Mouse (Mus musculus): ENCODE measurements at regions not wholly inside any gene's neighbourhood (a gene's known extent, or its start where the extent isn't known, plus 50 kb on each side); places are given as distances from the start of the nearest gene placed in this dataset.

DNA sequence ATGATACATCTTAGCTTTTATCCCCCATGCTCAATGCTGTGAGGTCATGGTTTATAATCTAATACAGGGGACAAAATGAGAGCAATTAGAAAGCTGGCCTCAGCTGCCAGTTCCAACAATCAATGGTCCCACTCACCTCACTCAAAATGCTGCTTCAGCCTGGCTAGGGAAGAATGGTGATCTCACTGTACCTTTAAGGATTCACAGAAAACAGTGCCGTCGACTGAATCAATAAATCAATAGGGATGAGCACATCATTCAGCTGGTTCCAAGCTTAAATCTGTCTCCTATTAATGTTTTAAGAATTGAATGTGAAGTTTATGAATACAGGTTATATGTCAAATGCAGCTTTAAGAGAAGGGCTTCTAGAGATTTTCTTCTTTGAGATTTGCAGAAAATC, 61.9 kb upstream of the Ncam2 start:
- DNase-seq = no peak

DNA sequence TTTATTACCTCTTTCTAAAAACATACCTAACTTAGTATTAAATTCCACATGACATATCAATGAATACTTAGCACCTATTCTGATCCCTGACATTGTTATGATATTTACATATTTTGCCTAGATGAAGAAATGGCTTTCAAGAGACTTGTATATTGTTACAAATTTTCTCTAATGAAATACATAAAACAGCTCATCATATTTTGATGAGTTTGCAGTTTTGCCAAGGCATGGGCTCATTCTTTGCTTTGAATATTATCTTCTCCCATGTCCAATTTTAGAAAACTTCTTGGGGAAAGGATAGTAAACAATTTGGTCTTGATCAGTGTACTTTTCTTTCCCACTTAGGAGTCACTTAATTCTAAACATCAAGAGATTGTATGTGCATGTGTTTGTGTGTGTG, 54.5 kb upstream of the Ncam2 start:
- DNase-seq = no peak

- peak; percentile 7 for DNase-seq
Observed at GRCm38 (mm10) chr16:81149491-81149890, 51.0 kb upstream of the Ncam2 start.

Measured in right cerebral cortex, postnatal 25 days (tissue).